Mouse (Mus musculus) heart, adult 2 months (tissue): ENCODE results near the gene Dcun1d2. TPM values are rescaled to one million over a fixed set of nuclear protein-coding genes. Genes with fewer than 3 reads are reported as not detected.

Experiments used
- DNase-seq, 2 experiments: peaks; one replicate each; pipeline ENCODE4 v3.0.0; 2021
- H3K27ac ChIP-seq: fragments of 200-600 bp; 2 replicates; pipeline ENCODE4 v1.8.1; 2022
- H3K27me3 ChIP-seq: fragments of 200-500 bp; 2 replicates; pipeline ENCODE4 v1.6.1; 2012; ENCODE audit warnings: mild to moderate bottlenecking, low read length, inconsistent platforms, mixed read lengths; ENCODE audit not compliant: control insufficient read depth, insufficient read depth
- H3K36me3 ChIP-seq: fragments of 200-500 bp; 2 replicates; pipeline ENCODE4 v1.6.1; 2012; ENCODE audit warnings: low read length, inconsistent platforms; ENCODE audit not compliant: control insufficient read depth, insufficient read depth
- H3K4me1 ChIP-seq: fragments of 200-500 bp; 2 replicates; pipeline ENCODE4 v1.6.1; 2011; ENCODE audit warnings: low read length; ENCODE audit not compliant: control insufficient read depth, insufficient read depth
- H3K4me3 ChIP-seq: fragments of 200-600 bp; 2 replicates; pipeline ENCODE4 v1.8.1; 2022
- H3K79me2 ChIP-seq: fragments of 200-500 bp; replicated peaks from 2 replicates; pipeline ENCODE4 v1.6.1; 2012; ENCODE audit warnings: mild to moderate bottlenecking, inconsistent platforms, low read length, moderate library complexity, mixed read lengths; ENCODE audit not compliant: control insufficient read depth, insufficient read depth
- H3K9ac ChIP-seq: fragments of 200-500 bp; 2 replicates; pipeline ENCODE4 v1.6.1; 2012; ENCODE audit warnings: low read depth, mild to moderate bottlenecking, control low read depth, inconsistent platforms, low read length, mixed read lengths
- CTCF ChIP-seq: fragments of 200-600 bp; IDR thresholded peaks from 2 replicates; pipeline ENCODE4 v1.8.1; 2022; ENCODE audit warnings: antibody characterized with exemption, mild to moderate bottlenecking, moderate library complexity
- EP300 ChIP-seq: fragments of 200-500 bp; IDR thresholded peaks from 2 replicates; pipeline ENCODE4 v1.6.1; 2011; ENCODE audit warnings: low read depth, low read length, control low read depth; ENCODE audit not compliant: insufficient read depth
- POLR2A ChIP-seq: fragments of 200-500 bp; IDR thresholded peaks from 2 replicates; pipeline ENCODE4 v1.6.1; 2011; ENCODE audit warnings: mild to moderate bottlenecking, low read depth, low read length, control low read depth; ENCODE audit not compliant: insufficient read depth
- WGBS: fragments of 180-500 bp; shearing (Covaris S2); methylation state at CpG from one replicate; pipeline ENCODE4 v1.1.7; 2018; 5-methylcytosine and 5-hydroxymethylcytosine counted together
- intact Hi-C: fragments of 180-260 bp; cut with DNase I; formaldehyde crosslinking; loops from one replicate; pipeline ENCODE4 v1.15.1; 2025
- polyA plus RNA-seq: library from polyadenylated mRNA; depleted of rRNA; stranded (reverse); fragments of >200 nt; gene quantifications from 2 replicates; pipeline ENCODE4 v1.2.3, GENCODE M21; 2012
- total RNA-seq, 2 experiments: library from RNA; stranded (reverse); gene quantifications; 2 replicates each; pipeline ENCODE4 v1.2.3; 2021

Dcun1d2 gene
- total and polyA plus RNA-seq, 3 experiments, result 52.1 to 64.6 (median 63.1) TPM

- Histone ChIP-seq H3K27me3 (no peaks in the 10 kb centered on the region), H3K9ac (no peak overlapping the region), H3K4me3 (no peak overlapping the region), H3K36me3 (no peaks in the 10 kb centered on the region), H3K79me2 (no peaks in the 10 kb centered on the region), H3K4me1 (peaks cover 1% of the 10 kb centered on the region; the same call in 1 of the 2 replicates), H3K27ac (peak overlapping the region; percentile 54)
- WGBS, result 58% methylated on average over 9 of the region's 9 CpGs
- intact Hi-C loops, result no loop called here
- peak in 1 of 2 experiments; percentile 51 for DNase-seq
- TF ChIP-seq POLR2A, result no peak
- TF ChIP-seq EP300, result peak; percentile 72
- no peak for TF ChIP-seq CTCF
Observed at GRCm38 (mm10) chr8:13224426-13224825, 63.5 kb downstream of the Dcun1d2 start.

- intact Hi-C loops, result no loop called here
- 76% methylated on average over 4 of the region's 4 CpGs for WGBS
- H3K4me1 ChIP-seq, result peaks cover 2% of the 10 kb centered on the region; the same call in 1 of the 2 replicates
- no peak overlapping the region for H3K4me3 ChIP-seq
- H3K27me3 ChIP-seq, result no peaks in the 10 kb centered on the region
- H3K36me3 ChIP-seq, result no peaks in the 10 kb centered on the region
- TF ChIP-seq EP300 (no peak), POLR2A (no peak), CTCF (no peak)
- no peak for DNase-seq
- H3K27ac ChIP-seq, result no peak overlapping the region
- no peak overlapping the region for H3K9ac ChIP-seq
- no peaks in the 10 kb centered on the region for H3K79me2 ChIP-seq
Observed at GRCm38 (mm10) chr8:13218441-13218840, 69.5 kb downstream of the Dcun1d2 start.

GRCm38 (mm10) chr8:13217986-13218385 lies 69.9 kb downstream of the Dcun1d2 start:
- TF ChIP-seq POLR2A (no peak), CTCF (no peak), EP300 (no peak)
- Histone ChIP-seq H3K36me3 (no peaks in the 10 kb centered on the region), H3K9ac (no peak overlapping the region), H3K27me3 (no peaks in the 10 kb centered on the region), H3K79me2 (no peaks in the 10 kb centered on the region), H3K4me3 (no peak overlapping the region), H3K4me1 (peaks cover 3% of the 10 kb centered on the region; the same call in 1 of the 2 replicates), H3K27ac (no peak overlapping the region)
- intact Hi-C loops, result no loop called here
- no peak for DNase-seq

GRCm38 (mm10) chr8:13217093-13217492 lies 70.8 kb downstream of the Dcun1d2 start:
- TF ChIP-seq EP300, result no peak
- TF ChIP-seq POLR2A, result no peak
- no peak for TF ChIP-seq CTCF
- Histone ChIP-seq H3K79me2 (no peaks in the 10 kb centered on the region), H3K9ac (no peak overlapping the region), H3K4me3 (no peak overlapping the region), H3K36me3 (no peaks in the 10 kb centered on the region), H3K27me3 (no peaks in the 10 kb centered on the region), H3K4me1 (peaks cover 3% of the 10 kb centered on the region; the same call in 1 of the 2 replicates), H3K27ac (no peak overlapping the region)
- DNase-seq, result no peak
- intact Hi-C loops, result no loop called here
- WGBS, result 43% methylated on average over 5 of the region's 5 CpGs

- intact Hi-C loops, result no loop called here
- no peak for TF ChIP-seq EP300
- TF ChIP-seq POLR2A, result no peak
- no peak for TF ChIP-seq CTCF
- Histone ChIP-seq H3K79me2 (no peaks in the 10 kb centered on the region), H3K27me3 (no peaks in the 10 kb centered on the region), H3K36me3 (no peaks in the 10 kb centered on the region), H3K9ac (no peak overlapping the region), H3K4me1 (peaks cover 3% of the 10 kb centered on the region; the same call in 1 of the 2 replicates), H3K27ac (no peak overlapping the region), H3K4me3 (no peak overlapping the region)
- WGBS, result 67% methylated on average over 8 of the region's 8 CpGs
- no peak for DNase-seq
Observed at GRCm38 (mm10) chr8:13216386-13216785, 71.5 kb downstream of the Dcun1d2 start.

GRCm38 (mm10) chr8:13213479-13214268 lies 74.3 kb downstream of the Dcun1d2 start:
- 22% methylated on average over 10 of the region's 10 CpGs for WGBS
- TF ChIP-seq CTCF, result peak; percentile 85
- no peak for TF ChIP-seq POLR2A
- peak; percentile 84; the same call in 1 of the 2 replicates for TF ChIP-seq EP300

More at GRCm38 (mm10) chr8:13213479-13214268, 74.3 kb downstream of the Dcun1d2 start:
- intact Hi-C loops, result loop anchor here (1.0 to 2.0 kb wide), 3 partner anchors 41 to 235 kb away; partner anchors contain the start of gene Adprhl1
- Histone ChIP-seq H3K4me1 (peaks cover 6% of the 10 kb centered on the region), H3K4me3 (no peak overlapping the region), H3K27me3 (no peaks in the 10 kb centered on the region), H3K9ac (no peak overlapping the region), H3K79me2 (no peaks in the 10 kb centered on the region), H3K36me3 (no peaks in the 10 kb centered on the region), H3K27ac (peak overlapping the region; percentile 5; the same call in 1 of the 2 replicates)
- peak; percentile 87 to 88 for DNase-seq
